Mouse (Mus musculus): ENCODE data around the gene Casp7.
A peak's percentile ranks its signal among the peaks of the same experiment; 100 is the strongest.

Casp7 gene

GRCm38 (mm10) chr19:56470286-56471020, 73.5 kb downstream of the Casp7 start:
- DNase-seq (ENCODE audit: low spot score), result no peak

GRCm38 (mm10) chr19:56471934-56472333, 75.0 kb downstream of the Casp7 start:
- no peak for DNase-seq (ENCODE audit: low spot score)

GRCm38 (mm10) chr19:56474869-56475550, 78.1 kb downstream of the Casp7 start:
- peak; percentile 37 for DNase-seq (ENCODE audit: low spot score)

- no peak for DNase-seq (ENCODE audit: low spot score)
These were observed 79.6 kb downstream of the Casp7 start for GRCm38 (mm10) chr19:56476546-56476945.

- DNase-seq (ENCODE audit: low spot score), result peak; percentile 4
These were observed 80.3 kb downstream of the Casp7 start for GRCm38 (mm10) chr19:56477253-56477652.

GRCm38 (mm10) chr19:56477832-56478231, 80.9 kb downstream of the Casp7 start:
- no peak for DNase-seq (ENCODE audit: low spot score)

- no peak for DNase-seq (ENCODE audit: low spot score)
These were observed 87.9 kb downstream of the Casp7 start for GRCm38 (mm10) chr19:56484630-56485375.

DNA sequence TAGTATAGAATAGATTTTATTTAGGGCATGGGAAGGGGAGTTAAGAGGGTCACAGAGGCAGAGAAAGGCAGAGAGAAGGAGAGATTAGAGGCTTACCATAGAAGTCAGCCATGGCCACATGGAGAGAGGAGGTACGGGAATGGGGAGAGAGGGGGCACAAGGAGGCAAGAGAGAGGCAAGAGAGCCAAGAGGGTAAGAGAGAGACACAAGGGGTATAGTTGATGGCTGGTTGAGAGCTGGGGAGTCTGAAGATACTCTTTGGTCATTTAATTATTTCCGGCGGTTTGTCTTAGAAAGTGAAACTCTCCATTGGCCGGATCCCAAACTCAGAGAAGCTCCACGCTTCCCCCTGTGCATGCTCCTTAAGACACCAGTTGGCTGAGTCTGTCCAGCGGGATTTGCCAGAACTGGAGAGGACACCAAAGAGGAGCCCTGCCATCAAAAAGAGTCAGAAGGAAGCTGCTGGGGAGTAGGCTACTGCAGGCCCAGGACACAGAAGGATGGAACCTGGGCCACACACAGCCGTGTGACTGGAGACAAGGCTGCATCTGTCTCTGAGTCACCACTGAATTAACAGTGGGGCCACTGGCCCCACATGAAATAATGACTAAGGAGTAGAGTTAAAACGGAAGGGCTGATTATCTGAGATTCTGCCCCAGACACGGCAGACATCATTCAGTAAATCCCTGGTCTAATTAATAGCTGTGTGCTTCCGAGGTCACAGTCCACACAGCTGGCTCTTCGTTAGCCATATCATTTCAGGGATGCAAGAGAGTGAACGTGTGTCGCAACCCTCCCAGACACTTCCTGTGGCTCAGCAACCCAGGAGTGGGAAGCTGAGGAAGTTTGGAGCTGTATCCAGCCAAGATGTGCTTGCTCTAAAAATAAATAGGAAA, 88.7 kb downstream of the Casp7 start:
- no peak for DNase-seq (ENCODE audit: low spot score)

DNA sequence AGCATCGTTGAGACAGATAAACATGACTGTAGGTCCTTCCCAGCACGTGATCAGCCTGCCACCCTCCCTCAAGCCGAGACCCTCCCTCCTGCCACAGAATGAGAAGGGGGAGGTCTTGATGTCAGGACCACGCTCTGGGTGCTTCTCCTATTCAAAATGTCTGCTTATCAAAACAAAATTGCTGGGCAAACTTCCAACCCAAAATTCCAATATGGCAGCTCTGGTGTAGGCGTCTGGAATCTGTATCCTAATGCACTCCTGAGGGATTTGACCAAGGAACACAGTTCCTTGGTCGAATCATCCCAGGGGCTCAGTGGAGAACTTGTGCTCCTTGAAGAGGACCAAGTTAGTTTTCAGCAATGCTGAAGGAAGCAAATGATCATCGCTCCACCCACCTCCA, 90.0 kb downstream of the Casp7 start:
- no peak for DNase-seq (ENCODE audit: low spot score)

DNA sequence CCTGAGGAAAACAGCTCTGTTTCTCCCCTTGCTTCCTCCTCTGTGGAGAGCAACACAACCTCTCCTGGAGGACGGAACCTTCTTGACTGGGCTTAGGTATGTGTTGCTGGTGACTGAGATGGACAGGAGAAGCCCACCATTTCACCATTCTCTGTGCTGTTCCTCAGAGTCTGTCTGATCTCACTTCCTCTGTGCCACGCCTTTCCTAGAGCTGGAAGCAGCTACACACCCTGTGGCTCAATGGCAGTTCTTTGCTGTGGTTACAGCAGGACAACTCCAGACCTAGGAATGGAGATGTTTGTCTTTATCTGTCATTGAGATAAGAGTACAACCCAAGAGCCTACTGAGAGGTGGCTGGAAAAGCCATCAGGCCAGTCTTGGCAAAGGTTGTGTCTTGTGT, 90.4 kb downstream of the Casp7 start:
- DNase-seq (ENCODE audit: low spot score), result no peak

GRCm38 (mm10) chr19:56489601-56490000, 92.7 kb downstream of the Casp7 start:
- DNase-seq (ENCODE audit: low spot score), result no peak
